16 mouse cellular contexts compared by ENCODE assay signal in genomic region chr6:83433546-83433945, GRCm38 (mm10). TPM values are rescaled to one million over a fixed set of nuclear protein-coding genes. Genes with fewer than 3 reads are reported as not detected.
DNase-seq lines count a peak whose midpoint lies in the region; ATAC-seq and TF ChIP-seq lines count a peak whose summit lies in the region.
"Had no signal": no experiment of that assay in that cellular context is flagged by ENCODE, and none has a peak within 500 bp of the region (broad histone marks: within the 10 kb centered on the region; RNA-seq: fewer than 3 reads in every experiment).

No protein-coding gene starts in this region.

- peaks cover 14% of the 10 kb centered on the region for H3K4me1 ChIP-seq in heart, adult 2 months (ENCODE audit: control insufficient read depth, insufficient read depth, low read length)
- H3K4me1 ChIP-seq in heart, embryonic 11.5 days (ENCODE audit: control insufficient read depth, insufficient read depth, low read length), result peaks cover 16% of the 10 kb centered on the region
- peaks cover 48% of the 10 kb centered on the region for H3K4me1 ChIP-seq in bone marrow macrophage, adult 2 months (ENCODE audit: control insufficient read depth, insufficient read depth, low read length)
- peaks cover 13% of the 10 kb centered on the region for H3K4me1 ChIP-seq in forebrain, embryonic 11.5 days (replicated peaks; ENCODE audit: control insufficient read depth, insufficient read depth, low read length)

- no peak for TF ChIP-seq CTCF in heart, adult 2 months (IDR thresholded peaks at IDR 0.05)
- TF ChIP-seq CTCF in bone marrow macrophage, adult 2 months (IDR thresholded peaks at IDR 0.05; ENCODE audit: low read depth, low read length), result no peak

- no peak for ATAC-seq in heart, embryonic 11.5 days (replicated peaks; ENCODE audit: insufficient number of reproducible peaks, low FRiP score, low TSS enrichment)
- peak; percentile 21 for ATAC-seq in granulocyte monocyte progenitor cell, adult 5-6 weeks (replicated peaks; ENCODE audit: poor library complexity, severe bottlenecking)
- ATAC-seq in forebrain, embryonic 11.5 days (replicated peaks; ENCODE audit: low FRiP score), result no peak

- DNase-seq in heart, adult 2 months, result no peak
- DNase-seq in kidney, postnatal 14 days, result peak; percentile 50
- no peak for DNase-seq in kidney, adult 8-10 months
- no peak for DNase-seq in forebrain, embryonic 11.5 days (ENCODE audit: low spot score)
- DNase-seq in gastrocnemius, postnatal 14 days, result no peak
- DNase-seq: cerebellum, adult 9-10 months; layer of hippocampus, postnatal 36 days; spleen, adult 18-20 months had no signal

- no peak overlapping the region for H3K4me2 ChIP-seq in heart, embryonic 11.5 days
- no peak overlapping the region for H3K4me2 ChIP-seq in forebrain, embryonic 11.5 days (ENCODE audit: low read depth, low read length, severe bottlenecking)
- H3K4me2 ChIP-seq: forebrain, embryonic 12.5 days; hindbrain, embryonic 14.5 days; liver, embryonic 11.5 days; neural tube, embryonic 15.5 days had no signal

- no peaks in the 10 kb centered on the region for H3K27me3 ChIP-seq in heart, adult 2 months (ENCODE audit: control insufficient read depth, insufficient read depth, low read length)
- H3K27me3 ChIP-seq in heart, embryonic 11.5 days (ENCODE audit: control insufficient read depth, insufficient read depth, low read length), result no peaks in the 10 kb centered on the region
- H3K27me3 ChIP-seq in forebrain, embryonic 11.5 days (ENCODE audit: control insufficient read depth, insufficient read depth, low read length), result no peaks in the 10 kb centered on the region
- H3K27me3 ChIP-seq: forebrain, embryonic 12.5 days; neural tube, embryonic 15.5 days had no signal

- intact Hi-C loops in heart, adult 2 months (cut with DNase I), result no loop called here
- intact Hi-C loops in gastrocnemius, postnatal 14 days (cut with DNase I; ENCODE audit: low total_unique reads), result no loop called here

- peaks cover 8% of the 10 kb centered on the region for H3K36me3 ChIP-seq in heart, adult 2 months (ENCODE audit: control insufficient read depth, insufficient read depth, low read length)
- no peaks in the 10 kb centered on the region for H3K36me3 ChIP-seq in heart, embryonic 11.5 days (ENCODE audit: control insufficient read depth, insufficient read depth, low read length)
- no peaks in the 10 kb centered on the region for H3K36me3 ChIP-seq in forebrain, embryonic 11.5 days (ENCODE audit: control insufficient read depth, insufficient read depth, low read length)
- H3K36me3 ChIP-seq: neural tube, embryonic 15.5 days had no signal

- H3K79me2 ChIP-seq in heart, adult 2 months (replicated peaks; ENCODE audit: control insufficient read depth, insufficient read depth, low read length), result peaks cover 7% of the 10 kb centered on the region

- no peak overlapping the region for H3K4me3 ChIP-seq in heart, adult 2 months
- no peak overlapping the region for H3K4me3 ChIP-seq in heart, embryonic 11.5 days (ENCODE audit: low read depth, low read length)
- H3K4me3 ChIP-seq in bone marrow macrophage, adult 2 months (ENCODE audit: insufficient read depth, low read length), result no peak overlapping the region
- no peak overlapping the region for H3K4me3 ChIP-seq in forebrain, embryonic 11.5 days (ENCODE audit: low read depth, low read length)
- H3K4me3 ChIP-seq: forebrain, embryonic 12.5 days; neural tube, embryonic 15.5 days had no signal

- no peak for TF ChIP-seq POLR2A in heart, adult 2 months (IDR thresholded peaks at IDR 0.05; ENCODE audit: insufficient read depth, low read depth, low read length)
- no peak for TF ChIP-seq POLR2A in bone marrow macrophage, adult 2 months (IDR thresholded peaks at IDR 0.05; ENCODE audit: borderline replicate concordance, low read depth, low read length)

- 33% methylated on average over 4 of the region's 4 CpGs for WGBS in heart, adult 2 months
- 85% methylated on average over 4 of the region's 4 CpGs for WGBS in heart, embryonic 11.5 days (ENCODE audit: insufficient replicate concordance)
- 90% methylated on average over 4 of the region's 4 CpGs for WGBS in forebrain, embryonic 11.5 days

- H3K9ac ChIP-seq in heart, adult 2 months (ENCODE audit: low read depth, low read length), result no peak overlapping the region
- no peak overlapping the region for H3K9ac ChIP-seq in heart, embryonic 11.5 days (ENCODE audit: low read depth, low read length)
- H3K9ac ChIP-seq in forebrain, embryonic 11.5 days (ENCODE audit: low read length), result no peak overlapping the region
- H3K9ac ChIP-seq: forebrain, embryonic 12.5 days; hindbrain, embryonic 14.5 days; neural tube, embryonic 15.5 days had no signal

- TF ChIP-seq EP300 in heart, adult 2 months (IDR thresholded peaks at IDR 0.05; ENCODE audit: insufficient read depth, low read depth, low read length), result no peak

- no peaks in the 10 kb centered on the region for H3K9me3 ChIP-seq in heart, embryonic 11.5 days (replicated peaks; ENCODE audit: control insufficient read depth, low read length)
- no peaks in the 10 kb centered on the region for H3K9me3 ChIP-seq in forebrain, embryonic 11.5 days (ENCODE audit: control insufficient read depth, low read length)
- H3K9me3 ChIP-seq: forebrain, embryonic 12.5 days; neural tube, embryonic 15.5 days had no signal

- peak overlapping the region; percentile 38; the same call in 1 of the 2 replicates for H3K27ac ChIP-seq in heart, adult 2 months
- no peak overlapping the region for H3K27ac ChIP-seq in heart, embryonic 11.5 days (ENCODE audit: low read depth, low read length)
- H3K27ac ChIP-seq in bone marrow macrophage, adult 2 months (ENCODE audit: insufficient read depth, low read depth, low read length), result peak overlapping the region; percentile 32
- no peak overlapping the region for H3K27ac ChIP-seq in forebrain, embryonic 11.5 days (ENCODE audit: low read depth, low read length)
- H3K27ac ChIP-seq: forebrain, embryonic 12.5 days; hindbrain, embryonic 14.5 days; macrophage; neural tube, embryonic 15.5 days had no signal

RNA-seq across cellular contexts. Expression of gene Tet3, which starts 25.3 kb away (rescaled TPM):
- total RNA-seq in heart, adult 2 months (2021), result 10 to 100 TPM; 13.7 to 23.6 TPM
- polyA plus RNA-seq in heart, adult 2 months (2012; rRNA removed), result 6.2 and 7.6 TPM in 2 replicates
- 25.0 and 30.3 TPM in 2 replicates for polyA plus RNA-seq in heart, embryonic 11.5 days (2014; fragmentation: Nextera tagmentation; extraction: Ambion mirVana)
- polyA plus RNA-seq in bone marrow macrophage, adult 2 months (2012; ENCODE audit: insufficient read depth, insufficient read length, missing spikeins), result 46.8 and 46.9 TPM in 2 replicates
- 35.6 and 46.9 TPM in 2 replicates for total RNA-seq in granulocyte monocyte progenitor cell, adult 5-6 weeks (2014; fragmentation: Nextera tagmentation)
- 13.4 and 17.5 TPM in 2 replicates for total RNA-seq in granulocyte monocyte progenitor cell, adult 5-6 weeks (2017)
- polyA plus RNA-seq in forebrain, embryonic 11.5 days (2014; fragmentation: Nextera tagmentation; extraction: Ambion mirVana), result 49.9 and 56.0 TPM in 2 replicates
- total RNA-seq in gastrocnemius, postnatal 14 days (2021), result 10 to 100 TPM; 30.4 to 36.7 TPM

Comparison
In these comparisons a context has a peak if more than half of its experiments do, and no peak if none do; other contexts are left out.
1. H3K27ac ChIP-seq: peak in heart, adult 2 months (single experiment) and bone marrow macrophage, adult 2 months (single experiment); none in heart, embryonic 11.5 days (single experiment) and forebrain, embryonic 11.5 days (single experiment).